Mouse (Mus musculus) C2C12 (cell line): ENCODE data around the gene Nsdhl. TPM values are rescaled to one million over a fixed set of nuclear protein-coding genes. Genes with fewer than 3 reads are reported as not detected.

Source experiments
- H3K27me3 ChIP-seq: one replicate; pipeline ENCODE4 v1.6.1; 2011; ENCODE audit not compliant: control insufficient read depth, insufficient read depth, insufficient read length
- H3K36me3 ChIP-seq: one replicate; pipeline ENCODE4 v1.6.1; 2011; ENCODE audit not compliant: control insufficient read depth, insufficient read depth
- H3K4me3 ChIP-seq: one replicate; pipeline ENCODE4 v1.5.1; 2011; ENCODE audit warnings: mild to moderate bottlenecking, control low read depth; ENCODE audit not compliant: poor library complexity, insufficient read depth, severe bottlenecking
- H3K79me2 ChIP-seq: one replicate; pipeline ENCODE4 v1.6.1; 2011; ENCODE audit not compliant: control insufficient read depth, insufficient read depth
- H3K79me3 ChIP-seq: one replicate; pipeline ENCODE4 v1.6.1; 2011; ENCODE audit warnings: low read depth, control low read depth
- H3ac ChIP-seq: one replicate; pipeline ENCODE3; 2011; ENCODE audit warnings: low read depth; ENCODE audit not compliant: control insufficient read depth, insufficient read length
- CEBPB ChIP-seq: IDR thresholded peaks from one replicate; pipeline ENCODE4 v1.6.1; 2011; ENCODE audit warnings: low read depth, mild to moderate bottlenecking, control low read depth, moderate library complexity
- CTCF ChIP-seq: IDR thresholded peaks from one replicate; pipeline ENCODE4 v1.5.1; 2011; ENCODE audit not compliant: control insufficient read depth, insufficient read depth, insufficient read length
- FOSL1 ChIP-seq: IDR thresholded peaks from one replicate; pipeline ENCODE4 v1.8.0; 2011; ENCODE audit warnings: mild to moderate bottlenecking, low read length; ENCODE audit not compliant: poor library complexity, insufficient read depth, severe bottlenecking
- MAX ChIP-seq: IDR thresholded peaks from one replicate; pipeline ENCODE4 v1.6.1; 2011; ENCODE audit warnings: mild to moderate bottlenecking, control low read depth
- MYOD1 ChIP-seq: IDR thresholded peaks from one replicate; pipeline ENCODE4 v1.6.1; 2011; ENCODE audit warnings: low read depth; ENCODE audit not compliant: control insufficient read depth, insufficient read length
- MYOG ChIP-seq: IDR thresholded peaks from one replicate; pipeline ENCODE4 v1.6.1; 2011; ENCODE audit not compliant: control insufficient read depth, insufficient read length; ENCODE audit errors: extremely low read depth
- USF1 ChIP-seq: IDR thresholded peaks from one replicate; pipeline ENCODE4 v1.6.1; 2011; ENCODE audit warnings: low read depth, mild to moderate bottlenecking, control low read depth, moderate library complexity
- long read RNA-seq, 2 experiments: library from polyadenylated mRNA; unstranded; transcript quantifications; one replicate each; pipeline ENCODE4 v2.0.0; 2019 to 2020
- polyA plus RNA-seq: library from polyadenylated mRNA; unstranded; fragments of >200 nt; fragmentation: generic; extraction: Trizol; gene quantifications from one replicate; pipeline ENCODE4 v1.2.1, GENCODE M21; 2012; ENCODE audit warnings: missing spikeins

Nsdhl gene
- polyA plus RNA-seq, result 41.1 TPM
- long read RNA-seq, experiment 1, transcript Nsdhl-201 (8 exons, 2,168 nt), result major isoform, 80 of 90 reads
- long read RNA-seq, experiment 1, partial matches to known transcripts, result 6 of 90 reads
- long read RNA-seq, experiment 1, other reads (novel, unspliced or antisense), result 4 of 90 reads
- long read RNA-seq, experiment 2, transcript Nsdhl-201 (8 exons, 2,168 nt), result major isoform, 95 of 102 reads
- long read RNA-seq, experiment 2, partial matches to known transcripts, result 1 of 102 reads
- long read RNA-seq, experiment 2, other reads (novel, unspliced or antisense), result 6 of 102 reads

- Histone ChIP-seq H3K36me3 (peaks cover 5% of the 10 kb centered on the region), H3K27me3 (no peaks in the 10 kb centered on the region), H3K79me3 (peaks cover 1% of the 10 kb centered on the region), H3K79me2 (peaks cover 10% of the 10 kb centered on the region), H3K4me3 (peak within 1 kb of the TSS; percentile 50), H3ac (peak within 1 kb of the TSS; percentile 69)
- TF ChIP-seq USF1, result no peak
- TF ChIP-seq FOSL1, result no peak
- no peak for TF ChIP-seq CEBPB
- TF ChIP-seq CTCF, result no peak
- TF ChIP-seq MYOD1, result no peak
- TF ChIP-seq MYOG, result no peak
- TF ChIP-seq MAX, result no peak
Measured at GRCm38 (mm10) chrX:72917884-72918681, at the start of gene Nsdhl, which contains the start of gene Cetn2. Gene Nsdhl (plus strand): TSS chrX:72918557. Gene Cetn2 (minus strand): TSS chrX:72918411.

- no peaks in the 10 kb centered on the region for H3K79me2 ChIP-seq
- no peaks in the 10 kb centered on the region for H3K27me3 ChIP-seq
- H3K36me3 ChIP-seq, result no peaks in the 10 kb centered on the region
- no peaks in the 10 kb centered on the region for H3K79me3 ChIP-seq
- no peak overlapping the region for H3K4me3 ChIP-seq
- no peak for TF ChIP-seq MAX
- no peak for TF ChIP-seq MYOD1
- no peak for TF ChIP-seq FOSL1
- TF ChIP-seq MYOG, result no peak
- TF ChIP-seq USF1, result no peak
- TF ChIP-seq CTCF, result no peak
- TF ChIP-seq CEBPB, result no peak
- no peak overlapping the region for H3ac ChIP-seq
Measured at GRCm38 (mm10) chrX:72895388-72896054, 22.8 kb upstream of the Nsdhl start.

GRCm38 (mm10) chrX:72896055-72896437 lies 22.3 kb upstream of the Nsdhl start:
- Histone ChIP-seq H3ac (no peak overlapping the region), H3K27me3 (no peaks in the 10 kb centered on the region), H3K4me3 (no peak overlapping the region), H3K79me2 (no peaks in the 10 kb centered on the region), H3K79me3 (no peaks in the 10 kb centered on the region), H3K36me3 (no peaks in the 10 kb centered on the region)
- TF ChIP-seq CTCF (no peak), CEBPB (no peak), MYOD1 (no peak), MYOG (no peak), FOSL1 (no peak), USF1 (no peak), MAX (no peak)

GRCm38 (mm10) chrX:72902530-72902929 lies 15.8 kb upstream of the Nsdhl start:
- Histone ChIP-seq H3K79me2 (no peaks in the 10 kb centered on the region), H3K27me3 (no peaks in the 10 kb centered on the region), H3ac (no peak overlapping the region), H3K36me3 (no peaks in the 10 kb centered on the region), H3K79me3 (no peaks in the 10 kb centered on the region), H3K4me3 (no peak overlapping the region)
- TF ChIP-seq CEBPB (no peak), MAX (no peak), FOSL1 (no peak), MYOD1 (no peak), CTCF (no peak), USF1 (no peak), MYOG (no peak)

GRCm38 (mm10) chrX:72907619-72908403 lies 10.5 kb upstream of the Nsdhl start:
- no peaks in the 10 kb centered on the region for H3K36me3 ChIP-seq
- no peaks in the 10 kb centered on the region for H3K79me2 ChIP-seq
- H3K79me3 ChIP-seq, result no peaks in the 10 kb centered on the region
- H3ac ChIP-seq, result no peak overlapping the region
- TF ChIP-seq CEBPB (no peak), USF1 (no peak), MYOG (no peak), MYOD1 (no peak), CTCF (no peak), MAX (no peak), FOSL1 (no peak)
- no peaks in the 10 kb centered on the region for H3K27me3 ChIP-seq
- H3K4me3 ChIP-seq, result no peak overlapping the region
